Mouse (Mus musculus): ENCODE results near the gene Hs3st2.

Gene Hs3st2

DNA sequence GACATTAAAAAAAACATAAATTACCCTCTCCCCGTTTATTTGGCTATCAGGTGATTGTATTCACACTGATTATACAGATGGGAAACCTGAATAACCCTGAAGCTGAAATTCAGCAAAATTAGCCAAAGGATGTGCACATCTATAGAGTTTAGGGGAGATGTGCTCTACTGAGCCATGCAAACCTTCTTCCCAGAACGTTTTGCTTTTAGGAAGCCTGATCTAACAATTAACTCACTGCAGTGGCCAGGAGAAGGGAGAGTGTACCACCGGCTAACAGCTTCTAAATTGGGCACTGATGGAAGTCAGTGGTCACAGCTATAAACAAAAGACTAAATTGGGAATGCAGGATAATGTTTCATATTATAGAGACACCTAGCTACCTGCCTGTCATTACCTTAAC lies 66.4 kb downstream of the Hs3st2 start:
- DNase-seq (ENCODE audit: low read depth, low spot score) = no peak

DNA sequence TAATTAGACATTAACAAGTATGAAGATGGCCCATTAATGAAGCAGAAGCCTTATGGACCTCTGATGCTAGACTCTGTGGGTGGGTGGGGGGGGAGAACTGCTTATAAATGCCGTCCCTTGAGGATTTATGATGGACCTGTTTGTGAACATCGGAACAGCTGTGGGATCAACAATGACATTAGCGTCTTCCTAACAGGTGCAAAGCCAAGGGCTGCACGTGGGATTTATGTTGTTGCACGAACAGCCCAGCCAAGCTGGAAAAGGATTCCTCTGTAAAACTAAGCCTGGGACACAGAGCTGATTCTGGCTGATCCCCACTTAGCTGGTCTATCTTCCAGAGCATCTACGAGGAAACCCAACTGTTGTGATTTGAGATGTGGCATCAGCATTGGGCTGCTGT lies 69.0 kb downstream of the Hs3st2 start:
- DNase-seq (ENCODE audit: low read depth, low spot score) = no peak

DNA sequence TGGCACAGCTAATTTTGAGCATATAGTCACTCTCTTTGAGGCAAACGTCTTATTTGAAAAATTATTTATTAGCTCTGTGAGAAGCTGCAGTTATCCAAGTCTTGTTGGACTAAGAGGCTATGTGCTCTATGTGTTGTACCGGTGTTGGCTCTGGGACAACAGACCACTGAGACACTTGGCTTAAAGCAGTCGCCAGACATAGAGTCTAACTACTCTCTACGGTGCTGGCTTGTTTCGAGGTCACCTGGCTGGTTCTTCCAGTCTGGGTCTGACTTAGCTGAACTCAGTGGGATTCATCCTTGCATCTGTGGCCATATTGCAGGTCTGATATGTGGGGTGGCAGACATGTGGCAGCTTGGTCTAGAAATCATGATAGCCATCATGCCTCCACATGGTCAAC lies 72.8 kb downstream of the Hs3st2 start:
- DNase-seq (ENCODE audit: low read depth, low spot score) = no peak

DNA sequence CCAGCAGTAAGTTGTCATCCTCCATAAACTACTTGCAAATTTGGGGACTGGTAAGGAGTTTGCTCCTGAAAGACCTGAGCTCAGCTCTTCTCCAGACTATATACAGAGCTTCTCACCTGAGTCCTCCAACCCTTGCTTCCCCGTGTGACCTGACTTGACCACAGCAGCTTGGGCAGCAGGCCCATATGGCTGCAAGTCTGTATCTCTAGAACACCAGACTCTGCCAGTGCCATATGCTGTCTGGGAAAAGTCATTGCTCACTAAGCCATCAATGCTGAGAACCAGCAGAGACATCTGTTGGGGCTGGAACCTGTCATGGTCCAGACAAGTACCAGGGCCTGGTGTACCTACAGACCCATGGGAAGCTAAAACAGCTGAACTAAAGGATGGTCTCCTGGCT lies 73.5 kb downstream of the Hs3st2 start:
- no peak for DNase-seq (ENCODE audit: low read depth, low spot score)

DNA sequence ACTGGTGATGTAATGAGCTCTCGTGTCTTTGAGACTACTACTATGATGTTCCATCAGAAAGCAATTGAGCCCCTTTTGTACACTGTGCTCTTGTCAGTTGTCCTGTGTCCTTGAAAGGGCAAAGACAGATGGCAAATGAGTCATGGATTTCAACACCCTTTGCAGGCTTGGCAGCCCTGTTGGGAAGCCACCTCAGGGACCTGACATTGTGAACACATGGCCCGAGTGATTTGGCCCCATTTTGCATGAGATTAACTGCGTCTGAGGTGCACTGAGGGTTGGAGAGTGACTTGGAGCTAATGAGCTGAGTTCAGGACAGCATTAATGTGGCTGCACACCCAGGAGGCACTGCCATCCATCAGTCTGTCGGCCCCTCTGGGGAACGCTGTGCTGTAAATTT lies 74.7 kb downstream of the Hs3st2 start:
- no peak for DNase-seq (ENCODE audit: low read depth, low spot score)

DNA sequence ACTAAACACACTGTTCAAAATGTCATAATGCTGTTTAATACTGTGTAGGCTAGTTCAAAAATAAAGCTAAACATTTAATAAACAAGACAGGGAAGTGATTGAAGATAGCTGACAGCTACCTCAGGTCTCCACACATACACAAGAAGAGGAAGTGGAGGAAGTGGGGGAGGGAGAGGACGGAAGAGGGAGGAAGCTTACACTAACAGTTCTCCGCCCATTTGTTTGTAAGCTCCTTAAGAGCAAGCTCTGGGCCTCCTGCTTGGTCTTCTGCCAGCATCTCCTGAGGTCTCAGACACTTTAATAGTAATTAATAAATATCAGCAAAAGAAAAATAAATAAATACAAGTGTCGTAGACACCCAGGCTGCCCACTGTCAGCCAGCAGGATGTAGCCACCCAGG lies 77.8 kb downstream of the Hs3st2 start:
- DNase-seq (ENCODE audit: low read depth, low spot score) = peak; percentile 36

DNA sequence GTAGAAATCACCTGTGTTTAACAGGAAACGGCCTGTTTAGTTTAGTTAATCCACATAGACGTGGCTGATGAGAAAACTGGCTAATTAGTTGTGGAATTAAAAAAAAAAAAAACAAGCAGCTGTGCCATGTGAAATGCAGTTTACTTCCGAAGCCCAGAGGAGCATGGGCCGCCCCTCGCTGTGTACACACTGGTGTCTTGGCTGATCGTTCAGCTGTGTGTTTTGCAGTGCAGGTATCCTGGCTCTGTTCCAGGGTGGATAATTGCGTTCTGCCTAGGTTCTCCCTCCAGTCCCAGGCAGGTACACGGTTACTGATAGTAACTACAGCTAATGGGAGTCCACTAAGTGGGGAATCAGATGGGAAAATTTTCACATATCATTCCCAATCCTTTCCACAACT lies 86.6 kb downstream of the Hs3st2 start:
- no peak for DNase-seq (ENCODE audit: low read depth, low spot score)

DNA sequence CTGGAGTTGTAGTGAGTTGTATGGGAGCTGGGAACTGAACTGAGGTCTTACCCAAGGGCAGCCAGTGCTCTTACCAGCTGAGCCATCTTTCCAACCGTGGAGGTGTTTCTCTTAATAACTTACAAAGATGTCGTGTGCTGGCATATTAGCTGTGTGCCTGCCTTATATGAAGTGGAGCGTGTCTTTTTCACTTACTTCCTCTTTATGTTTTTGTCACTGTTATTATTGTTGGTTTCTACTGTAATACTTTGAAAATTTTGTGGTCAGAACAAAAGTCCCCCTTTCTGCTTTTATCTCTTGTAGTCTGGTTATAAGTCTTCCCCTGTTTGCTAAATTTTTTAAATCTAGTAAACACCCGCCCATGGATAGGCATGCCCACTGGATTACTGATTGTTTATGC lies 88.4 kb downstream of the Hs3st2 start:
- DNase-seq (ENCODE audit: low read depth, low spot score) = no peak

DNA sequence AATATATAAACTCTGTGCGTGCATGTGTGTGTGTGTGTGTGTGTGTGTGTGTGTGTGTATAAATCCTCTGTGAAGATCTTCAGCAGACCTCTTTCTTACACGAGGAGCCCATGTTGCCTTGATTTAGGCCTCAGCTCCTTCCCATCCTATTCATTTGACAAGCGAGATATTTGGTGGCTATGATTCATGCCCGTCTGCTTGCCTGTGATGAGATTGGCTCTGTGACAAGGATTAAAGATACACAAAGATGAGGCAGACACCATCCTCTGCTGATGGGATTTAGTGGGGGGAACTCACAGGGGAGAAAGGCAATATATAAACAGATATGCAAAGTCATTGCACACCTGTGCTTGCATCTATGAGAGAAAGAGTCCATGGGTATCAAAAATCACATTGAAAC lies 92.9 kb downstream of the Hs3st2 start:
- no peak for DNase-seq (ENCODE audit: low read depth, low spot score)

DNA sequence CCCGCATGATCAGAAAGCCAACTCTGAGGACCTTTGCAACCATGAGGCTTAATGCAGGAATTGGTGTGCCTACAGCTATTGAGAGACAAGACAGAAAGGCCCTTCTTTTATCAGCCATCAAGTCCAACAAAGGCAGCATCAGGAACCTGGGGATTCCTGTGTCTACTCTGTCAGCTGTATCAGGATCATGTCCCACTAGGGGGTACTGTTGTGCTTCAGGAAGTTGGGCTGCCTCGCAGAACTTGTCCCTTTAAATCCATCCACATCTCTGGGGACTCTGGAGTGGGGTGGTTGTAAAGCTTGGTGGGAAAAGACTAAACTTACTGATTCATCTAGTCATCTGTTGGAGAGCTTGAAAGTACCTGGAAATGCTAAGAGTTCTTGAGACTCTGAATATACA lies 93.6 kb downstream of the Hs3st2 start:
- DNase-seq (ENCODE audit: low read depth, low spot score) = no peak

DNA sequence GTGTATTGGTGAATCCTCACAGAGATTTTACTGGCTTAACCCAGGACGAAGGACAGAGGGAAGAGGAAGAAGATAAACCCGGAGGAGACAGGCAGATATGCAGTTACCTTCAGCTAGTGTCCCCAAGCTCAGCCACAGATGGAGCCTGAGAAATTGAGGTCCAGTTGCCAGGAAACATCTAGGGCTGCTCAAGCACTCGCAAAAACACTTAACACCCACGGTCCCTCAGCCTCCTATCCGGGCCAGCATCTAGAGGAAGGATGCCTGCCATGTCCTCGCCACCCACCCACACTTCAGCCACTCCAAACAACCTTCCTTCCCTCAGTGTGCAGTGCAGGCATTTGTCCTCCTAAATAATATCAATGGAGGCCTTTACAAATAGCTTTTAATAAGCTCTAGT lies 95.6 kb downstream of the Hs3st2 start:
- DNase-seq (ENCODE audit: low read depth, low spot score) = no peak

DNA sequence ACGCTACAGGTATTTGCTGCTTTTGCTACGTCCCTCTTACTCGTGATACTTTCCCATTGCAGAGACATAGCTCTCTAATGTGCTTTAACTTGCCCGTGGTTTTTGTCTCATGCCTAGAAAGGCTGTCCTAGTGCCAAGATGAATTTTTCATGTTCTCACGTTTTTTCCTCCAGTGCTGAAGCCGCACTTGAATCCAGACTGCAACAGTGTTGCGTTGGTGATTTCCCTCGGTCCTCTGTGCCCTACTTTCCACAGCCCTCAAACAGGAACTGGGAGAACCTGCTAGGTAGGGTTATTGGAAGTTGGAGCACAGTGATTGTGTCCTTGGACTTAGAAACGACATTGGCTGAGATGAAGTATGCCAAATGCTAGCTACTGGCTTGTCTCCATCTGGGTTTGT lies 97.7 kb downstream of the Hs3st2 start:
- no peak for DNase-seq (ENCODE audit: low read depth, low spot score)

DNA sequence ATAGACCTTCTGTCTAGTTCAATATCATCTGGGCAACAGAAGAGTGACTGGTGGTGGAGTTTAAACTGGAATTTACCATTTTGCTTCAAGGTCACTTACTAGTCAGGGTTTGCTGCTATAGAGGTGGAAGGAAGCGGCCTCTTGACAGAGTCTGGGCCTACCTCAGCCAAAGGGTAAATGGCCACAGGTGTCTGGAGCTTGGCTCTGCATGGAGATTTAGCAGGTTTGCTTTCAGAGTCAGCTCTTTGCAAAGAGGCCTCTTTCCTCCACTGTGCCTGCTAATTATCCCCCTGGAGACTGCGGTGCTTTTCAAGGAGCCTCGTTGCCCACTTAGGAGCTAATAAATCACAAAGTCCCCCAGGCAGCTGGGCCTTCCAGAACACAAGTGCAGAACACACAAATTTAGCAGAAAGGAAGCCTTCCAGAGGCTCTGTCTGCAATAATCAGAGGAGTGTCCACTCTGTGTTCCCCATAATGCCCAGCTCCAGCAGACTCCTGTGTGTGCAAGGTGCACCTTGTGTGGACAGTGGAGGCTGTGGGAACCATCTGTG lies 99.9 kb downstream of the Hs3st2 start:
- DNase-seq (ENCODE audit: low read depth, low spot score) = no peak

DNA sequence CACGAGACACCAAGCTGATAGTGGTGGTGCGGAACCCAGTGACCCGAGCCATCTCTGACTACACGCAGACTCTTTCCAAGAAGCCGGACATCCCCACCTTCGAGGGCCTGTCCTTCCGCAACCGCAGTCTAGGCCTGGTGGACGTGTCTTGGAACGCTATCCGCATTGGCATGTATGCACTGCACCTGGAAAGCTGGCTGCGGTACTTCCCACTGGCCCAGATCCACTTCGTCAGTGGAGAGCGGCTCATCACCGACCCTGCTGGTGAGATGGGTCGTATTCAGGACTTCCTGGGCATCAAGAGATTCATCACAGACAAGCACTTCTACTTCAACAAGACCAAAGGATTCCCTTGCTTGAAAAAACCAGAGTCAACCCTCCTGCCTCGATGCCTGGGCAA lies 108.9 kb downstream of the Hs3st2 start:
- no peak for DNase-seq (ENCODE audit: low read depth, low spot score)

DNA sequence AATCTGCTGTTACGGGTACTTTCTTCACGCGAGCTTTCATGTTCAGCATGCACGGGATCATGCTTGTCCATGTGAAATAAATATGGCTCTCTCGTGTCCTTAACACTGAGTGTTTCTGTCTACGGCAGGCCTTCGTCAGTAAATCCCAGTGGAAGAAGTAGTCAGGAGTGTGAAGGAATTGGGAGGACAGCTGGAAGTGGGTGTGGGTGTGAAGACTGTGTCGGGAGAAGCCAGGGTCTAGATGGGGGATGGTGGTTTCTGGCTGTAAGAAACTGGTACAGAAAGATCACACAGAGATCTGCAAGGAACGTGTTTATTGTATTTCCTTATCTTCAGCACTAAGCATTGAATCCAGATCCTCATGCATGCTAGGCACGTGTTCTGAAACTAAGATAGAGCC lies 110.0 kb downstream of the Hs3st2 start:
- no peak for DNase-seq (ENCODE audit: low read depth, low spot score)

DNA sequence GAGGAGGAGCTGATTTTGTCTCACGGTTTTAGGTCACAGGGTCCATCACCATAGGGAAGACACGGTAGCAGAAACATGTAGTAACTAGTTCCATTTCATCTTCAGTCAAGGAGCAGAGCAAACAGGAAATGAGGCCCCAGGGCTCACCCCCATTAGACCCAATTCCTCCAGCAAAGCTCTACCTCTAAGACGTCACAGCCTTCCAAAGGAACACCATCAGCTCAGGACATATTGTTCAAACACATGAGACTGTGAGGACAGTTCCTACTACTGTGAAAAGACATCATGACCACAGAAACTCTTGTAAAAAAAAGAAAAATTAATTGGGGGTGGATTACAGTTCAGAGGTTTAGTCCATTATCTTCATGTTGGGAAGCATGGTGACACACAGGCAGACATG lies 125.1 kb downstream of the Hs3st2 start:
- no peak for DNase-seq (ENCODE audit: low read depth, low spot score)

DNA sequence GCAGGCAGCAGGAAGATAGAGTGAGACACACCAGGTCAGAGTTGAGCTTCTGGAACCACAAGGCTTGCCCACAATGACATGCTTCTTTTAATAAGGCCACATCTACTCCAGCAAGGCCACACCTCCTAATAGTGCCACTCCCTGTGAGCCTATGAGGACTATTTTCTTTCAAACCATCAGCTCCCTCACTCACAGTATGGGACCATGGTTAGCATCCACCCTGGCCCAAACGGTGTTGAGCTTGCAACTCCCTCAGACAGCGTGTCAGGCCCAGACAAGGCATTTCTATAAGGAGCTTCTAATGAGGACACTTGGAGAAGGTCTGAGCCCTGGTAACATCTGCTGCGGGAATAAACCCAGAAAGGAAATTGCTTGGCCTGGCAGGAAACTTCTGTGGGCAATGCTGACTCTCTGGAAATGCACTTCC lies 125.5 kb downstream of the Hs3st2 start:
- peak; percentile 18 for DNase-seq (ENCODE audit: low read depth, low spot score)

DNA sequence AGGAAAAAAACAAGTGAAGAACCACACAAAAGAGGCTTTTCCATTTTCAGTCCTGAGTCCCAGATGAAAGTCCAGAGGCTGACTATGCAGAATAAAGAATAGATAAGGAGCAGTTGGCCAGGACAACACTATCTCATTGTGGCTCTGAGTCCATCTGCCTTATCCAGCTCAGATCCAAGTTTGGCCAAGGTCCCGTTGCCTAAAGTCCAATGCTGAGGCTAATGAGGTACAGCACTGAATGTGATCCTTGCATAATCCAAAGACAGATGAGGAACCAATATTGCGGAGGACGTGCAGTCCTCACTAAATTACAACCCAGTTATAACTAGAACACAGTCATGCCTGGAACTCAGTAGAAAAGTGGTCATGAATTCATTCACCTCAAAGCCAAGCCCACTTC lies 130.5 kb downstream of the Hs3st2 start:
- DNase-seq (ENCODE audit: low read depth, low spot score) = no peak

DNA sequence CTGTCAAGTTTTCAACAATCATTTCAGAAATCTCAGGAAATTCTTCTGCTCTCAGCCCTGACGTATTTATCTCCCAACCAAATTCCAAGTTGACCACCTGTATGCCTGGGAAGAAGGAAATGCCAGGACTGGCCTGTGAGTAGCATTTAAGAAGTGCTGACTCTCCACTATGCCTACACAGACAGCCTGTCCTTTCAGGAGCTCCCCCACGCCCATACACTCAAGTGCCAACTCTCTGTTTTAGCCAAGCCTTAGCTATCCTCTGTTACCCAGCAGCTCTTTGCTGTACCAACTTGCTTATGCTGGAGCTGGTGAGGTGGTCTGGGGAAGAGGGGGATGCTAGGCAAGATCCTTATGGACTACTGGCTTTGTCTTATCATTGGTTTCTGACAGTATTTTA lies 137.4 kb downstream of the Hs3st2 start:
- DNase-seq (ENCODE audit: low read depth, low spot score) = no peak

DNA sequence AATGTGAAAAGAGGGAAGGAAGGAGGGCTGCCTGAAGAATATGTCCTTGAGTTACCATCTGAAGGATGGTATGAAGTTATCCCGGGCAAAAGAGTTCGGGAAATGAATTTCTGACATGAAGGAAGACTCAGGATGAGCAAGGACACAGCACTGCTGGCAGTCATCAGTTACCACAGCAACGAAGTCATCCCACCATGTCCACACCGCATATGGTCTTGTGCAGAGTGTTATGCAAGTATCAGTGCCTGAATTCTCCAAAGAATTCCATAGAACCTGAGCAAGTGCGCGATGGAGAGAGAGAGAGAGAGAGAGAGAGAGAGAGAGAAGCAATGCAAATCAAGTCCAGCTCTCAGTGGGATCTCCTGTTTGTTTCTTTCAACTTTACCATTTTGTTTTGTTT lies 142.0 kb downstream of the Hs3st2 start:
- DNase-seq (ENCODE audit: low read depth, low spot score) = no peak

DNA sequence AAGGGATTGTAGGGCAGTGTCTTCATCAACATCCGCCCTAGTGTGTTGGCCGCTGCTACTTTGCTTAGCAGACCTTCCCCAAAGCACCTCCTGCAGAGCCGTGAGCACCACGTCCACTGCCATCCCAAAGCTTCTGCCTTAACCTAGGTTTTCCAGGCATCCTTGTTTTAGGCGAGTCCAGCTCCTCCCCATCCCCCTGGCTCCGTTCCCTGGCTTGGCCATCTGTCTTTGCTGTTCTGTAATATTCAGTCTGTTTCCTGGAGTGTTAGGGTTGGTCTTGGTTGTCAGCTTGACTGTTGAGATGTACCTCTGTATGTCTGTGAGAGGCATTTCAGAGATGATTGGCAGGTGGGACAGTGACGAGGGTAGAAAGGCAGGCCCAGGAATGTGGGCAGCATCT lies 142.7 kb downstream of the Hs3st2 start:
- no peak for DNase-seq (ENCODE audit: low read depth, low spot score)

DNA sequence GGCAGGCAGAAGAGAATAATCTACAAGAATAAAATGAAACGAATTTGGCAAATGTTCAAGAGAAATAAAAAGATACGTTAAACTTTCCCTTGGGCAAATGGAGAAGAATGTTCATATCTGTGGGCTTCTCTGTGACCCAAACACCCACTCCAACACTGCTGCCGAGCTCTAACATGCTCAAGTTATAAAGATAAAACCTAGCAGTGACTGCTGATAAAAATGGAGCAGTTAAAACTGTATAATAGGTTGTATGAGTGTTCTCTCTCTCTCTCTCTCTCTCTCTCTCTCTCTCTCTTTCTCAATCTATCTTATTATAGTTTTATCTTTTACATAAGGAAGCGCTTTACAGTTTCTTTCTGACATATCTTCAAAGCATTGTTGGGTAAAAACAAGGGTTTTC lies 144.3 kb downstream of the Hs3st2 start:
- no peak for DNase-seq (ENCODE audit: low read depth, low spot score)

DNA sequence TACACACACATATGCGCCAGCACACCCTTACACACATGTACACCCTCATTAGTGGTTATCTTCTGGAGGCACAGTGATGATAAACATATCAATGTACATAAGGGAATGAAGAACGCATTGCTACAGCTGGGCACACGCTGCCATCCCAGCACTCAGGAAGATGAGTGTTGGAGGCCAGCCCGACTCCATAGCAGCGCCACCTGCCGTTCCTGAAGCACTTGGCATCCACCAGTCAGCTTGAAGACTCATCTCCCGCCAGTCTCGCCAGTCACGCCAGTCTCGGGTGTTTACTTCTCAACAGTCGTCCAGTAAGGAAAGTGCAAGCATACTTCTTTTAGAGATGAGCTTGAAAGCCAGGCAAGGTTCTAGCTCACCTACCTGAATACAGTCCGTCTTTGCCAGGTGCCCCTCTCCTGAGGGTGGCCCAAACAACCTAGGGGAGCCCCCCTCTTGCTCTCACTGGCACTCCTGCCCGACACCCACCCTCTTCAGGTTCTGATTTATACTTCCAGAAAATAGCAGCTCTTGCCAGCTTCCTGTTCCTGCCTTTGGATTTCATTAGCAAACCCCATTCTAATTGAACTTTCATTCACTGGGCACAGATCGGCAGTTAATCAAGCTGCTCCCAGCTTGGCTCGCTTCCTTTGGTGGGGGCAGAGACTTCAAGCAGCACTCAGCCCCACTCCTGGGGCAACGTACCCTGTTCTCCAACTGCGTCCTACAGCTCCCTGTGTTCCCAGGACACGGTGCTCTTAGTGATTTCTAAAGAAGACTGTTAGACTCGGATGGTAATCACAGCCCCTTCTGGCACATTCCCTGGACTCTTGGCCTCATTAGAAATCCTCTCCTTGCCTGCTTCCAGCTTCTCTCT lies 148.0 kb downstream of the Hs3st2 start:
- no peak for DNase-seq (ENCODE audit: low read depth, low spot score)

DNA sequence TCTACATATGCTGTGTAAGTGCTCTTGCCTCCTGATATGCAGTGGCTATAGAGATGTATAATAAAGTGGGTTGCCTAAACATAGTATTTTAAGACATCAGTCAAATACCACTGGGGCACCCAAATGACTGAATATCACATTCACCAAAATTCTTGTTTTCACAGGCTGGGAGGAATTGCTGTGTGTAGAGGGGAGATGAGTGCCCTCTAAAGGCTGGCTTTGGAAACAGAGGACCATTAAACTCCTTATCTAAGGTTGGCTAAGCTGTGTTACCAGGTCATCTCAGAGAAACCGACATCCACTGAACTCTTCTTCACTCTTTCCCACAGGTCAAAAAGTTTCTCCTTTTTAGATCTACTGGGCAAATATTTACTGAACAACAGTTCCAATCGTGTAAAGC lies 150.8 kb downstream of the Hs3st2 start:
- no peak for DNase-seq (ENCODE audit: low read depth, low spot score)

Data from skeletal muscle tissue, adult 2 months (tissue).